Mouse (Mus musculus) stomach, postnatal 0 days (tissue): Measurements from ENCODE around the gene Celf2. TPM values are rescaled to one million over a fixed set of nuclear protein-coding genes. Genes with fewer than 3 reads are reported as not detected.

ENCODE experiments used
- ATAC-seq: fragments of 200-750 bp; cut with Nextera tagmentation; 2 replicates; pipeline ENCODE4 v1.8.0; 2017; ENCODE audit not compliant: low FRiP score, low TSS enrichment
- DNase-seq: peaks from one replicate; pipeline ENCODE4 v3.0.0-alpha.2; 2016; ENCODE audit warnings: low spot score
- H3K27ac ChIP-seq: fragments of 300-500 bp; sonication (generic); replicated peaks from 2 replicates; pipeline ENCODE4 v1.5.1; 2014; ENCODE audit warnings: mild to moderate bottlenecking, control low read depth
- H3K27me3 ChIP-seq: fragments of 300-500 bp; sonication (generic); 2 replicates; pipeline ENCODE4 v1.6.1; 2014; ENCODE audit warnings: low read length; ENCODE audit not compliant: control insufficient read depth, insufficient read depth
- H3K36me3 ChIP-seq: fragments of 300-500 bp; sonication (generic); 2 replicates; pipeline ENCODE4 v1.6.1; 2014; ENCODE audit warnings: low read length, mixed read lengths; ENCODE audit not compliant: control insufficient read depth, insufficient read depth
- H3K4me1 ChIP-seq: fragments of 300-500 bp; sonication (generic); replicated peaks from 2 replicates; pipeline ENCODE4 v1.6.1; 2014; ENCODE audit warnings: antibody characterized with exemption; ENCODE audit not compliant: control insufficient read depth, insufficient read depth
- H3K4me2 ChIP-seq: fragments of 300-500 bp; sonication (generic); replicated peaks from 2 replicates; pipeline ENCODE4 v1.6.1; 2014; ENCODE audit warnings: low read depth, mild to moderate bottlenecking, control low read depth, moderate library complexity
- H3K4me3 ChIP-seq: fragments of 300-500 bp; sonication (generic); 2 replicates; pipeline ENCODE4 v1.5.1; 2014; ENCODE audit warnings: low read depth, low read length, control low read depth
- H3K9ac ChIP-seq: fragments of 300-500 bp; sonication (generic); 2 replicates; pipeline ENCODE4 v1.6.1; 2014; ENCODE audit warnings: mild to moderate bottlenecking, low read length, control low read depth, mixed read lengths
- H3K9me3 ChIP-seq: fragments of 300-500 bp; sonication (generic); 2 replicates; pipeline ENCODE4 v1.6.1; 2016; ENCODE audit warnings: low read length; ENCODE audit not compliant: control insufficient read depth
- CTCF ChIP-seq: IDR thresholded peaks from 2 replicates; pipeline ENCODE4 v1.5.1; 2016; ENCODE audit warnings: antibody characterized with exemption, low read depth, mild to moderate bottlenecking, moderate library complexity
- EP300 ChIP-seq: optimal IDR thresholded peaks from 2 replicates; pipeline ENCODE3; 2016; ENCODE audit warnings: antibody characterized with exemption
- WGBS: fragments of 180-500 bp; shearing (Covaris S2); extraction: QIAGEN DNeasy Blood & Tissue Kit; methylation state at CpG from one replicate; pipeline ENCODE4 v1.1.7; 2014; 5-methylcytosine and 5-hydroxymethylcytosine counted together
- polyA plus RNA-seq: library from polyadenylated mRNA; unstranded; fragments of >200 nt; fragmentation: Nextera tagmentation; extraction: Ambion mirVana; gene quantifications from 2 replicates; pipeline ENCODE4 v1.2.1, GENCODE M21; 2015

Gene Celf2
- polyA plus RNA-seq, 1 experiment from 2014 or later = 23.4 TPM

DNA sequence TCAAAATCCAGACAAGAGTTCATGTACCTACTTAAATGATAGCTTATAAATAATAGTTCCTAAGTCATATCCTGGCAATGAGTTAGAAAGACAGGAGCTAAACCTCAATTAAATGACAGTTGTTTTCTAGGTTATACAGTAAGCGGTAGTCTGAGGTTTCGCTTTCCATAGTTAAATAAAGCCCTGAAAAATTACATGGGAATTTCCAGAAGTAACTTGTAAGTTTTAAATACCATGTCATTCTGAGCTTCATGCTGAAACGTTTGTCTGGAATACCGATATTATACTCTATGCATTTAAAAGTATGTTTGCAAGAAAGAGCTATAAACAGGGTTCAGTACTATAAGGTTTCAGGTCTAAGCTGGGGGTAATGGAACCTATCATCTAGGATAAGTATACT is 862.3 kb downstream of the Celf2 start:
- Histone ChIP-seq H3K9me3 (no peaks in the 10 kb centered on the region), H3K4me1 (no peaks in the 10 kb centered on the region), H3K4me2 (no peak overlapping the region), H3K27ac (no peak overlapping the region), H3K36me3 (no peaks in the 10 kb centered on the region), H3K27me3 (no peaks in the 10 kb centered on the region), H3K4me3 (no peak overlapping the region), H3K9ac (no peak overlapping the region)
- 70% methylated on average over 4 of the region's 4 CpGs for WGBS
- DNase-seq (no peak), ATAC-seq (no peak)
- TF ChIP-seq CTCF (no peak), EP300 (no peak)

DNA sequence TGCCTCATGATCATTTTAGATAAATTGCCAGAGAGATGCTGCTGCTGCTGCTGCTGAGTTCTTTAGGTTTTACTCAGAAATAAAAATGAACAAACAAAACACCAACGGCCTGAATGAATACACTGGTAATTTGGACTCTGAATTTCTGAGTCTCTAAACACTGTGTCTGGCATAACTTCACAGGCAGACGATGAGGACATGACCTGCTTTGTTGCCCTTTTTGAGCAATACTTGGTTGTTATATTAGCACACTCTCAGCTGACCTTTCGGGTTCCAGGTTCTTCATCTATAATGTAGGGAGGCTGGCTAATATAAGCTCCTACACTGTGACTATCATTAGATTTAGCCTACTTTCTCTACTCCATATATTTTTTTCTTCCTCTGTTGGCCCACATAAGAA is 863.0 kb downstream of the Celf2 start:
- H3K4me3 ChIP-seq = no peak overlapping the region
- H3K9ac ChIP-seq = no peak overlapping the region
- WGBS = 53% methylated on average over 3 of the region's 3 CpGs
- no peak overlapping the region for H3K4me2 ChIP-seq
- H3K4me1 ChIP-seq = no peaks in the 10 kb centered on the region
- no peaks in the 10 kb centered on the region for H3K9me3 ChIP-seq
- no peaks in the 10 kb centered on the region for H3K36me3 ChIP-seq
- DNase-seq (no peak), ATAC-seq (no peak)
- no peak overlapping the region for H3K27ac ChIP-seq
- TF ChIP-seq EP300 = no peak
- TF ChIP-seq CTCF = no peak
- no peaks in the 10 kb centered on the region for H3K27me3 ChIP-seq

DNA sequence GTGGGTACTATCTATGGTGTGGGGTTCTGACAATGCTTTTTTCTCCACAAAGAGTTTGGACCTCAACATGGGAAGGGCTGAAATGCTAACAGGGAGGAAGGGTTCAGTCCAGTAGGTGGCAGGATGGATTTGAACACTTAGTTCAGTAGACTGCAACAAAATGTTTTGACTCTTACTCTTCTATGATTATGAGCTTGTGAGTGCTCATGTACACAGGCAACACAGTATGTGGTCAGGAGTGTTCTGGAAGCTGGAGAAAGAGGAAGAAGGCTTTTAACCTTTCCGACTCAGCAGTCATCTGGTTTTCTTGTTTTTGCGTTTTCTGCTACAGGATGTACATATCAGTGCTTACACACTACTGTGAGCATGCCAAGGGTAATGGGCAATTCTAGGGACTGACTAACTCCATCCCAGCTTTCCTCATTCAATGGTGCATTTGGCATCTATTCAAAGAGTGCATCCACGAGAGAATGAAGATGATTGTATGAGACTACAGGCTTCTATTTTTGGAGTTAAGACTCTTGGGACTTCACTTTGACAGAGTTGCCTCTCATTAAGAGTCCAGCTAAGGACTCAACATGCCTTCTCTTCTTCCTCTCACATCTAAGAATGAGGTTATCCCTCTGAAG is 867.0 kb downstream of the Celf2 start:
- ATAC-seq (no peak), DNase-seq (no peak)
- Histone ChIP-seq H3K27me3 (no peaks in the 10 kb centered on the region), H3K9me3 (no peaks in the 10 kb centered on the region), H3K36me3 (no peaks in the 10 kb centered on the region), H3K4me3 (no peak overlapping the region), H3K4me1 (no peaks in the 10 kb centered on the region), H3K9ac (no peak overlapping the region), H3K4me2 (no peak overlapping the region), H3K27ac (no peak overlapping the region)
- 60% methylated on average over 3 of the region's 3 CpGs for WGBS
- TF ChIP-seq EP300 (no peak), CTCF (peak; percentile 13; the same call in 1 of the 2 replicates)

DNA sequence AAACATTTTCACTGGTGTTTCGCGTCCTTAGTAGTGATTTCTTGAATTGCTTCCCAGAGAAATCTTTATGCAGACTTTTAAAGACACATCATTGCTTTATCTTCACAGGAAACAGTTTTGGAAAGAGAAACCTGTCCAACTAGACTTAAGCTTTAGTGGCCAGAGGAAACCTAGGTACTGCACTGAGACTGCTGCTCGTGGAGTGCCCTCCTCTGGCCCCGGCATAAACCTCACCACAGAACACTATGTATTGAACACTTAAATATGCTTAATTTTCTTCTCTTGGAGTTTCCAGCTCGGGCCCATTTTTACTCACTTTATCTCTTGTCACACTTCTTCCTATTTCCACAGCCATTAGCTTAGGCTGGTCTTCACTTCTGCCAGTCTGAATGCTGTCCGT is 870.0 kb downstream of the Celf2 start:
- no peaks in the 10 kb centered on the region for H3K27me3 ChIP-seq
- TF ChIP-seq CTCF (no peak; the same call in 1 of the 2 replicates), EP300 (no peak)
- DNase-seq = no peak
- H3K9ac ChIP-seq = no peak overlapping the region
- H3K4me3 ChIP-seq = no peak overlapping the region
- ATAC-seq = no peak
- H3K36me3 ChIP-seq = no peaks in the 10 kb centered on the region
- no peaks in the 10 kb centered on the region for H3K4me1 ChIP-seq
- no peaks in the 10 kb centered on the region for H3K9me3 ChIP-seq
- 71% methylated on average over 6 of the region's 6 CpGs for WGBS
- H3K27ac ChIP-seq = no peak overlapping the region
- no peak overlapping the region for H3K4me2 ChIP-seq

DNA sequence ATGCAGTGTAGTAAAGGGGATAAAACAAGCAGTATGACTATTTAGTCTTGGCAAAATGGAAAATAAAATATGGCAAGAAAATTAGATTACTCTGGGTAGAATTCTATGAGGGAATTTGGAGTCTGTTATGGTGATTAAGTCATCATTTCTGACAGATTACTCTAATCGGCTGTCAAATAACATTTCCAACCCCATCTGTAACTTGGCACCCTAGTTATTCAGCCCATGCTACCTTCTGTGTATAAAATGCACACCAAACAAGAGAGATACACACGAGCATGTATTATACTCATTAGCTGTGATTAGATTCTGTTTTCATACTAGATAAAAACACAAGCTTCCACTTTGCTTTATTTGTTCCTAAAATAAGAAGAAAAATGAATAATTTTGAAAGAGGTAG is 872.2 kb downstream of the Celf2 start:
- WGBS = 74% methylated on average over 2 of the region's 2 CpGs
- H3K4me3 ChIP-seq = no peak overlapping the region

DNA sequence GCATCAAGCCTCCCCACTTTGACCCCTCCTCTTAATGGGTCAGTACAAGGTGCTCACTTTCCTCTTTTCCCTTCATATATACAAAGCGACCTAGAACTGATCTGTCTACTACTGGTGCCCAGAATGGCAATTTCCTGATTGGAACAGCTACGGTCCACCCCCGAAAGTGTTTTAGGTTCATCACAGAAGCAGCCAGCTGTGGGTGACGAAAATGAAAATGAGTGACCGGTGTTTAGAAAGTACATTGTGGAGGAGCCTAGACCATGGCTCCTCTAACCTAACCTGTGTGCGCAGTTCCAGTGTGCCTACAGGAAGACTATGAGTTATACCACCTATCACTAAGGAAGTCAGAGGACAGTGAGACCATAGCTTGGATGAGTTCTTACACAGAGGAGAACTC is 874.5 kb downstream of the Celf2 start:
- no peaks in the 10 kb centered on the region for H3K4me1 ChIP-seq
- no peak overlapping the region for H3K27ac ChIP-seq
- DNase-seq = no peak
- no peak overlapping the region for H3K4me3 ChIP-seq
- no peaks in the 10 kb centered on the region for H3K36me3 ChIP-seq
- no peak overlapping the region for H3K4me2 ChIP-seq
- no peak for ATAC-seq
- H3K9ac ChIP-seq = no peak overlapping the region
- no peak for TF ChIP-seq CTCF
- TF ChIP-seq EP300 = no peak
- H3K9me3 ChIP-seq = no peaks in the 10 kb centered on the region
- WGBS = 91% methylated on average over 6 of the region's 6 CpGs
- H3K27me3 ChIP-seq = no peaks in the 10 kb centered on the region

More for the DNA sequence above, 872.2 kb downstream of the Celf2 start:
- H3K4me2 ChIP-seq = no peak overlapping the region
- no peaks in the 10 kb centered on the region for H3K9me3 ChIP-seq
- H3K4me1 ChIP-seq = no peaks in the 10 kb centered on the region
- DNase-seq (no peak), ATAC-seq (no peak)
- H3K9ac ChIP-seq = no peak overlapping the region
- H3K27me3 ChIP-seq = no peaks in the 10 kb centered on the region
- H3K27ac ChIP-seq = no peak overlapping the region
- TF ChIP-seq EP300 (no peak), CTCF (no peak)
- H3K36me3 ChIP-seq = no peaks in the 10 kb centered on the region
